Mouse (Mus musculus): ENCODE measurements around the gene Nphp4.
A peak's percentile ranks its signal among the peaks of the same experiment; 100 is the strongest.

Nphp4 gene

DNA sequence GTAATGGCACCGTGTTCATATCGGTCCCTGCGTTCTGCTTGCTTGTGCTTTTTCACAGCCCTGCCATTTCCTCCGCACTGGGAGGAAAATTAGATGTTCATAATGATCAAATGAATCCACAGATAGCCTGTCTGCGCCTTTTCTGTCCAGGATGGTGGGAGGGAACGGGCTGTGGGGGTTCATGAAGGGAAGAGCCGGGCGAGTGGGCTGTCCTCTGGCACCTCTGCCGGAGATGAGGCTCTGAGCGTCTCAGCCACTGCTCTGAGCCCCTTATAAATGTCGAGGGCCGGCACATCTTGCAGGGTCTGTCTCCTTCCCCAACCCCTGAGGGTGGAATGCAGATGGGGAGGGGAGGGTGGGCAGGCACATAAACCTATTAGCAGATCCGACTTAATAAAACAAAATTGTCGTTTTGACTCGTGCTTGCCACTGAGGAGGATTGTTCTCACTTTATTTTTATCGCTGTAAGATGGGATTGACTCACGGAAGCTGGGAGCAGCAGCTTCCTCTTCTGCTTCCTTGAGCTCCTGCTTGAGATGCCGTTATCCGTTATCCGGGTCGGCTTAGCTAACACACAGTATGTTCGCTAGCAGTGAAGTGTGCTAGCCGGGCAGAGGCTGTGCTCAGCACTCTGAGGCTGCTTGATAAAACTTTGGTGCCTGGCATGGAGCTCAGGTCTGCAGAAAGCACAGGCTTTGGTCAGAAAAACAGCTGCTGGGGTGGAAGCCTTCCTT, 92.3 kb downstream of the Nphp4 start:
- DNase-seq: peak; percentile 46

DNA sequence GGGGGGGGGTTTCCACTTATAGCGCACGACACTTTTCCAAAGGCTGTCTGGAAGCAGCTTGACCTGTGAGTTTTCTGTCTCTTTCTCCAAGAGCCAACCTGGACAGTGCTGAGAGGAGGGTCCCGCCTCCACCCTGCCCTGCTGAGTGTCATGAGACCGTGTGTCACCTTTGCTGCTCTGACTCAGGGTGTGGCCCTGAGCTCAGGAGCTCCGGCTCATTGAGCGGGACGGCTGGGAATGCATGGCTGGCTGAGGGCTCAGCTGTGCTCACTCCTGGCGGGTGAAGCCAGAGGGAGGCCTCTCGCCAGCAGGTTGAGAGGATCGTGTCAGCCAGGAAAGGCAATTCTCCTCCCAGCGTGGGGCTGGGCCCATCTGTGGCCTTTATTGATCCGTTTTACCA, 97.8 kb downstream of the Nphp4 start:
- no peak for DNase-seq

- DNase-seq: no peak
These were observed 100.3 kb downstream of the Nphp4 start for GRCm38 (mm10) chr4:152576826-152577225.

DNA sequence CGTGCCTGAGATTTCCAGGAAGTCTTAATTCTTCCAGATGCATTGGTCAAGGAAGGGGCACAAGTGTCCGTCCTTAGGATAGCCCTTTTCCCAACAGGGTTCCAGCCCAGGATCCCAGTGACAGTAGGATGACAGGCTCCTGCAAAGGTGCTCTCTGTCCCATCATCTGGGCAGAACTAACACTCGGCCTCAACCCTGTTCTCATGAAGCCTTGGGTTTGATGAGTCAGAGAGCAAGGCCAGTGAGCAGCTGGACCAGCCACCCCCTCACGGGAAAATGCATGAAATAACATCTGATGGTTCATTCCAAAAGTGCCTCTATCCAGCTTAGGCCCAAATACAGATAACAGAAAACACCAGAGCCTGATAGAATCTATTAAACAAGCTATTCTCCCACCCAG, 103.5 kb downstream of the Nphp4 start:
- DNase-seq: no peak

- no peak for DNase-seq
These were observed 105.7 kb downstream of the Nphp4 start for GRCm38 (mm10) chr4:152582206-152582605.

GRCm38 (mm10) chr4:152583616-152584015, 107.1 kb downstream of the Nphp4 start:
- DNase-seq: no peak

GRCm38 (mm10) chr4:152585526-152585925, 109.0 kb downstream of the Nphp4 start:
- DNase-seq: no peak

DNA sequence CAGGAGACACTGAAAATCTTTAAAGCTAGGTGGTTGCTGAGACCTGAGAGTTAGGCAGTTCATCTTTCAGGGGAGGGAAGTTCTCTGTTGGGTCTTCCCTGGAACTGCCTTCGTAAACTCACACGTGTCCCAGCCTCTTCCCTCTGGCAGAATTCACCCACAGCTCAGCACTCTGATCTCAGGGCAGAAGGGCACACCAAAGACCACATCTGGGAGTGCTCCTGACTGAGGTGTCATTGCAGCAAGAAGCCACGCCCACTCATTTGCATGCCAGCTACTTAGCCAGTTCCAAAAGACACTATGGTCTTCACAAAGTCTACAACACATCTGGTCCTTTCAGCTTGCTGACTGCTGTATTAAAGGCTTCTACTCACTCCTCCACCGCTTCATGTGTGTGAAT, 109.7 kb downstream of the Nphp4 start:
- no peak for DNase-seq

DNA sequence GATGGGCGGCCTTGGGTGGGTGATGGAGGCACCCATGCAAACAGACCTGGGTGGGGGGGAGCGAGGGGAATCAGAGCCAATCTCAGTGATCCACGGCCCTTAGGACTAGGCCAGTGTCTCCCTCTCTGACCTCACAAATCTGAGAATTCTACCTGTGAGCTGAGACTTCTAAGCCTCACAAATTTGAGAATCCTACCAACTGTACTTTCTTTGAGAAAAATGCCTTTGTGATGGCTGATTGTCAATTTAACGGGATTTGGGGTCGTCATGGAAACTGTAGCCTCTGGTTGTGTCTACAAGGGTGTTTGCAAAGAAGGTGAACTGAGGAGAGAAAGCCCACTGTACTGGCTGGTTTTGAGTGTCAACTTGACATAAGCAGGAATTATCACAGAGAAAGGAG, 127.8 kb downstream of the Nphp4 start:
- no peak for DNase-seq

DNA sequence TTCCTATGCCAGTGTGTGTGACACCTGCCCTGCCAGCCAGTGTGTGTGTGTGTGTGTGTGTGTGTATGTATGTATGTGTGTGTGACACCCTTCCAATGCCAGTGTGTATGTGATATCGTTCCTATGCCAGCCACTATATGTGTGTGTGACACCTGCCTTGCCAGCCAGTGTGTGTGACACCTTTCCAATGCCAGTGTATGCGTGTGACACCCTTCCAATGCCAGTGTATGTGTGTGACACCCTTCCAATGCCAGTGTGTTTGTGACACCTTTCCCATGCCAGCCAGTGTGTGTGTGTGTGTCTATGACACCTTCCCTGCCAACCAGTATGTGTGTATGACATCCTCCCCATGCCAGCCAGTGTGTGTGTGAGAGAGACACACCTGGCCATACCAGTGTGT, 132.7 kb downstream of the Nphp4 start:
- DNase-seq: no peak

DNA sequence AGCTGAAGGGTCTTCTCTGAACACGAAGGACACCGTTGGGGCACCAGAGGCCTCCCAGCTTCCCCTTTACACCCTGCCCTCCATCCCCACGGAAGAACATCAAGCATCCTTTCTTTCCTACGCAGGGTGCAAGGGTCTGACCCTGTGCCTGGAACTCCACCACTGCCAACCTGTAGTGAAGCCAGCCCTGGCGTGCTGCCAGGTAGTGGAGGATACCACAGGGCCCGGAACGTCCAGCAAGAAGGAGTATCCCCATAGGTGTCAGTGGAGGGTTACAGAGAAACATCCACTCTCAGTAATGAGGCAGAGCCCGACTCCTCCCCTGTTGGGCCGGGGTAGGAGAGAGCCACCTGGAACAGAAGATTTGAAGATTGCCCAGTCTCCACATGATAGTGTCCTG, 133.5 kb downstream of the Nphp4 start:
- no peak for DNase-seq
